Mouse (Mus musculus) thymus, adult 2 months (tissue): Measurements from ENCODE around the gene Gtf2a1l. TPM values are rescaled to one million over a fixed set of nuclear protein-coding genes. Genes with fewer than 3 reads are reported as not detected.

ENCODE experiments used
- DNase-seq: peaks from one replicate; pipeline ENCODE4 v3.0.0; 2021
- H3K27ac ChIP-seq: fragments of 200-500 bp; 2 replicates; pipeline ENCODE4 v1.5.1; 2012; ENCODE audit warnings: low read length, control low read depth; ENCODE audit not compliant: control insufficient read depth, insufficient read depth
- H3K27me3 ChIP-seq: fragments of 200-500 bp; 2 replicates; pipeline ENCODE4 v1.6.1; 2012; ENCODE audit warnings: mild to moderate bottlenecking, low read length, moderate library complexity, mixed read lengths; ENCODE audit not compliant: control insufficient read depth, insufficient read depth
- H3K36me3 ChIP-seq: fragments of 200-500 bp; 2 replicates; pipeline ENCODE4 v1.6.1; 2012; ENCODE audit warnings: mild to moderate bottlenecking, low read length, moderate library complexity; ENCODE audit not compliant: control insufficient read depth, insufficient read depth
- H3K4me1 ChIP-seq: fragments of 200-500 bp; replicated peaks from 2 replicates; pipeline ENCODE4 v1.6.1; 2012; ENCODE audit warnings: low read length; ENCODE audit not compliant: control insufficient read depth, insufficient read depth
- H3K4me3 ChIP-seq: fragments of 200-500 bp; 2 replicates; pipeline ENCODE4 v1.5.1; 2012; ENCODE audit warnings: mild to moderate bottlenecking, low read length, control low read depth, moderate library complexity; ENCODE audit not compliant: control insufficient read depth, insufficient read depth
- CTCF ChIP-seq: fragments of 200-500 bp; IDR thresholded peaks from 2 replicates; pipeline ENCODE4 v1.5.1; 2012; ENCODE audit warnings: mild to moderate bottlenecking, control low read depth, low read length, moderate library complexity, borderline replicate concordance; ENCODE audit not compliant: control insufficient read depth, poor library complexity, insufficient read depth; ENCODE audit errors: extremely low read depth
- POLR2A ChIP-seq: fragments of 200-500 bp; IDR thresholded peaks from 2 replicates; pipeline ENCODE4 v1.6.1; 2012; ENCODE audit warnings: mild to moderate bottlenecking, low read length, control low read depth, moderate library complexity; ENCODE audit not compliant: control insufficient read depth, poor library complexity, insufficient read depth; ENCODE audit errors: extremely low read depth
- WGBS: fragments of 180-500 bp; shearing (Covaris S2); methylation state at CpG from one replicate; pipeline ENCODE4 v1.1.7; 2018; 5-methylcytosine and 5-hydroxymethylcytosine counted together
- polyA plus RNA-seq: library from polyadenylated mRNA; depleted of rRNA; stranded (reverse); fragments of >200 nt; gene quantifications from 2 replicates; pipeline ENCODE4 v1.2.3, GENCODE M21; 2012; rRNA removed

Gtf2a1l gene
- polyA plus RNA-seq, 1 experiment, result 0.12 TPM

GRCm38 (mm10) chr17:88764136-88764485 lies 95.7 kb downstream of the Gtf2a1l start:
- no peaks in the 10 kb centered on the region for H3K27me3 ChIP-seq
- no peak overlapping the region for H3K4me3 ChIP-seq
- no peaks in the 10 kb centered on the region for H3K36me3 ChIP-seq
- no peaks in the 10 kb centered on the region for H3K4me1 ChIP-seq
- 99% methylated on average over 3 of the region's 3 CpGs for WGBS
- no peak overlapping the region for H3K27ac ChIP-seq
- DNase-seq, result no peak
- TF ChIP-seq CTCF, result no peak
- no peak for TF ChIP-seq POLR2A

Other genes with a start within 250 kb of the Gtf2a1l start
- gene Foxn2, start 227.9 kb upstream of the Gtf2a1l start, polyA plus RNA-seq, result 11.0 and 12.1 TPM in 2 replicates
- gene Ppp1r21, start 138.5 kb upstream of the Gtf2a1l start, polyA plus RNA-seq, result 40.9 and 43.9 TPM in 2 replicates
- 6.5 and 8.8 TPM in 2 replicates for gene Ston1, start 71.0 kb upstream of the Gtf2a1l start, polyA plus RNA-seq
- 0.11 TPM in 1 of 2 replicates, not detected in the other for gene Lhcgr, start 123.3 kb downstream of the Gtf2a1l start, polyA plus RNA-seq